Mouse (Mus musculus) liver, adult 2 months (tissue): ENCODE data around the gene Mysm1.

Experiments used
- CTCF ChIP-seq: fragments of 200-500 bp; IDR thresholded peaks from 2 replicates; pipeline ENCODE4 v1.5.1; 2011; ENCODE audit warnings: low read depth, low read length, control low read depth
- POLR2A ChIP-seq: fragments of 200-500 bp; IDR thresholded peaks from 2 replicates; pipeline ENCODE4 v1.6.1; 2011; ENCODE audit warnings: low read length, control low read depth; ENCODE audit not compliant: insufficient read depth; ENCODE audit errors: extremely low read depth

- TF ChIP-seq CTCF (no peak), POLR2A (no peak)
Observed at GRCm38 (mm10) chr4:95023350-95023953, 44.6 kb upstream of the Mysm1 start.
